8 mouse cellular contexts compared by ENCODE assay signal in the genomic region with DNA sequence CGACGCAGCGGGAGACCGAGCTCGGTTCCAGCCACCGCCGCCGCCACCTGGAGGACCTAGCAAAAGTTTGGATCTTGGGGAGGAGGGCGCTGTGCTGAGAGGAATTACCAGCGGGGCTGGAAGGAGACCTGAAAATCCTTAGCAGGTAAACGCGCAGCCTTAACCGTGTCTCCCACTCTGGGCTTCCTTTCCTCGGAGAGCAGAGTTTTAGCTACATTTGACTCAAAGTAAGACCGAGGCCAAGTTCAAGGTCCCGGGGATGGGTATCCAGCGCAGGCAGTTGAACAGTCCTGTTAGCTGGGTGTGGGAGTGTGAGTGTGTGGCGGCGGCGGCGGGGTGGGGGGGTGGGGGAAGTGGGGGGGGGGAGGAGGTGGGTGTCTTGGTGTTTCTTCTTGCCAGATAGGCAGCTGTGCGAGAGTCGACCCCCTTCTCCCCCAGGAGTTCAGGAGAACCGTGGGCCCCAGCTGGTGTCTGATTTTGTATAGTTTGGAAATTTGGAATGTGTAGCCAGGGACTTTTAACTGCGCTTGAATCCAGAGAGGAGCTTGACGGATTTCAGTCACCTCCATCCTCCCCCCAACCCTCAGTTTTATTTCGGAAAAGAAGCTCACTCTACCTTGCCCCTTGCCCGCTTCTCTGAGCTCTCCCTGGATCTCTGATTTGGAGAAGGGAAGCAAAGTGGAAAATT. TPM values are rescaled to one million over a fixed set of nuclear protein-coding genes. Genes with fewer than 3 reads are reported as not detected.
A peak's percentile ranks its signal among the peaks of the same experiment; 100 is the strongest.
DNase-seq lines count a peak whose midpoint lies in the region; ATAC-seq and TF ChIP-seq lines count a peak whose summit lies in the region.

No protein-coding gene starts in this region.

- TF ChIP-seq EP300 in lung, postnatal 0 days (IDR thresholded peaks at IDR 0.05): no peak

- CTCF ChIA-PET in Patski (lab: Charles Lee): interaction anchor here (0.8 to 1.0 kb wide), 2 partner anchors 154 to 1622 kb away, joined by 3 read pairs; no protein-coding TSS in a partner anchor

- POLR2A ChIA-PET in Patski (lab: Charles Lee): no interaction called here

- H3K27me3 ChIP-seq in Patski: no peaks in the 10 kb centered on the region
- no peaks in the 10 kb centered on the region for H3K27me3 ChIP-seq in heart, embryonic 14.5 days (ENCODE audit: control insufficient read depth, insufficient read depth, low read length)
- peaks cover 16% of the 10 kb centered on the region for H3K27me3 ChIP-seq in lung, postnatal 0 days (replicated peaks; ENCODE audit: insufficient read depth, low read length)

- in situ Hi-C loops in Patski (cut with MboI; ENCODE audit: low pct_unique_long_range_greater_than_20kb): loop anchor here (5.0 kb wide), 1 partner anchor 1509 kb away; no protein-coding TSS in a partner anchor

- no peaks in the 10 kb centered on the region for H3K36me3 ChIP-seq in heart, embryonic 14.5 days (ENCODE audit: control insufficient read depth, insufficient read depth, low read length)
- H3K36me3 ChIP-seq in lung, postnatal 0 days (ENCODE audit: insufficient read depth, low read length): no peaks in the 10 kb centered on the region

- H3K9ac ChIP-seq in heart, embryonic 14.5 days (ENCODE audit: low read length): peak overlapping the region; percentile 95
- 0 out of 2 replicates have a peak overlapping the region, but pooled peaks have one; percentile 16 for H3K9ac ChIP-seq in lung, postnatal 0 days (replicated peaks; ENCODE audit: low read depth)

- TF ChIP-seq CTCF in Patski (IDR thresholded peaks at IDR 0.05): no peak
- no peak for TF ChIP-seq CTCF in lung, postnatal 0 days (IDR thresholded peaks at IDR 0.05)

- peak overlapping the region; percentile 82 to 97 for H3K4me3 ChIP-seq in heart, embryonic 14.5 days (ENCODE audit: control insufficient read depth in 1 of 2, insufficient read depth in 1 of 2, low read depth in 1 of 2, low read length in 2 of 2)
- H3K4me3 ChIP-seq in lung, postnatal 0 days (ENCODE audit: low read depth, low read length): peak overlapping the region; percentile 65

- H3K27ac ChIP-seq in heart, embryonic 14.5 days (replicated peaks in 1 of 2; ENCODE audit: control insufficient read depth in 1 of 2, insufficient read depth in 1 of 2, low read depth in 2 of 2, low read length in 2 of 2): peak overlapping the region; percentile 94
- H3K27ac ChIP-seq in lung, postnatal 0 days (ENCODE audit: low read length): no peak overlapping the region

- peak; percentile 13 for ATAC-seq in Patski
- no peak for ATAC-seq in heart, embryonic 14.5 days (ENCODE audit: insufficient number of reproducible peaks, insufficient read depth, low FRiP score, low read depth)
- no peak for ATAC-seq in lung, postnatal 0 days
- no peak for ATAC-seq in CD4-positive, CD25-positive, alpha-beta regulatory T cell, adult 4 months

- whole genome bisulfite sequencing in heart, embryonic 14.5 days: under 1% methylated on average over 26 of the region's 28 CpGs
- 2% methylated on average over 27 of the region's 28 CpGs for WGBS in lung, postnatal 0 days

- H3K4me2 ChIP-seq in heart, embryonic 14.5 days (ENCODE audit: low read length): peak overlapping the region; percentile 96
- H3K4me2 ChIP-seq in lung, postnatal 0 days (replicated peaks; ENCODE audit: low read depth, low read length): peak overlapping the region; percentile 87

- H3K4me1 ChIP-seq in heart, embryonic 14.5 days (ENCODE audit: control insufficient read depth in 2 of 2, insufficient read depth in 2 of 2, low read length in 2 of 2): peaks cover 2 to 36% of the 10 kb centered on the region in 2 experiments
- H3K4me1 ChIP-seq in lung, postnatal 0 days (ENCODE audit: insufficient read depth, low read depth, low read length): peaks cover 15% of the 10 kb centered on the region; the same call in 1 of the 2 replicates

- DNase-seq in kidney, adult 18-20 months: peak; percentile 43
- DNase-seq in kidney, postnatal 14 days: no peak
- DNase-seq in Patski (ENCODE audit: low read depth, low spot score): no peak
- DNase-seq in lung, postnatal 0 days (ENCODE audit: low spot score): peak; percentile 26
- DNase-seq in urinary bladder, adult 18-20 months (ENCODE audit: low spot score in 2 of 2): no peak
- no peak for DNase-seq in spleen, postnatal 4 days (ENCODE audit: low spot score in 2 of 2)

- H3K9me3 ChIP-seq in heart, embryonic 14.5 days (ENCODE audit: control insufficient read depth, low read length): no peaks in the 10 kb centered on the region
- H3K9me3 ChIP-seq in lung, postnatal 0 days (ENCODE audit: low read length): no peaks in the 10 kb centered on the region

RNA-seq across cellular contexts. Expression of gene Flrt2, which starts 4.0 kb away (rescaled TPM):
- 2.3 TPM for polyA plus RNA-seq in Patski (2021)
- polyA plus RNA-seq in heart, embryonic 14.5 days (2014; fragmentation: Nextera tagmentation; extraction: Ambion mirVana): 31.4 and 32.7 TPM in 2 replicates
- polyA plus RNA-seq in lung, postnatal 0 days (2015; fragmentation: Nextera tagmentation; extraction: Ambion mirVana): 1.7 and 2.2 TPM in 2 replicates
- not detected for polyA plus RNA-seq in CD4-positive, CD25-positive, alpha-beta regulatory T cell, adult 4 months (2017; shearing (Covaris generic))

Comparison
In these comparisons a context has a peak if more than half of its experiments do, and no peak if none do; other contexts are left out.
1. DNase-seq: peak in kidney, adult 18-20 months (single experiment) and lung, postnatal 0 days (single experiment); none in kidney, postnatal 14 days (single experiment), Patski (single experiment), urinary bladder, adult 18-20 months (0 of 2) and spleen, postnatal 4 days (0 of 2).